Mouse (Mus musculus) forebrain, postnatal 0 days (tissue): ENCODE measurements at regions not wholly inside any gene's neighbourhood (a gene's known extent, or its start where the extent isn't known, plus 50 kb on each side); places are given as distances from the start of the nearest gene placed in this dataset.

Experiments used
- ATAC-seq: fragments of 200-750 bp; cut with Nextera tagmentation; 2 replicates; pipeline ENCODE4 v1.8.0; 2017; ENCODE audit warnings: mild to moderate bottlenecking, moderate library complexity
- DNase-seq: peaks from one replicate; pipeline ENCODE4 v3.0.0-alpha.2; 2015
- H3K27ac ChIP-seq: fragments of 300-500 bp; sonication (generic); 2 replicates; pipeline ENCODE4 v1.5.1; 2014; ENCODE audit warnings: low read depth, mild to moderate bottlenecking, antibody characterized with exemption, low read length, moderate library complexity, mixed read lengths
- H3K27me3 ChIP-seq: fragments of 300-500 bp; sonication (generic); 2 replicates; pipeline ENCODE4 v1.6.1; 2014; ENCODE audit warnings: mild to moderate bottlenecking, low read length, mixed read lengths; ENCODE audit not compliant: insufficient read depth
- H3K36me3 ChIP-seq: fragments of 300-500 bp; sonication (generic); 2 replicates; pipeline ENCODE4 v1.6.1; 2014; ENCODE audit warnings: mild to moderate bottlenecking, moderate library complexity; ENCODE audit not compliant: insufficient read depth
- H3K4me1 ChIP-seq: fragments of 300-500 bp; sonication (generic); 2 replicates; pipeline ENCODE4 v1.6.1; 2014; ENCODE audit warnings: antibody characterized with exemption; ENCODE audit not compliant: insufficient read depth
- H3K4me2 ChIP-seq: fragments of 300-500 bp; sonication (generic); 2 replicates; pipeline ENCODE4 v1.6.1; 2014; ENCODE audit warnings: low read depth, mild to moderate bottlenecking, moderate library complexity
- H3K4me3 ChIP-seq: fragments of 300-500 bp; sonication (generic); 2 replicates; pipeline ENCODE4 v1.5.1; 2014; ENCODE audit warnings: low read depth, low read length, mixed read lengths
- H3K9ac ChIP-seq: fragments of 300-500 bp; sonication (generic); 2 replicates; pipeline ENCODE4 v1.6.1; 2014; ENCODE audit warnings: mild to moderate bottlenecking
- H3K9me3 ChIP-seq: fragments of 300-500 bp; sonication (generic); 2 replicates; pipeline ENCODE4 v1.6.1; 2016; ENCODE audit warnings: low read length
- CTCF ChIP-seq: sonication (generic); IDR thresholded peaks from 2 replicates; pipeline ENCODE4 v1.5.1; 2016; ENCODE audit warnings: antibody characterized with exemption, control low read depth, low read depth
- WGBS: fragments of 180-500 bp; shearing (Covaris S2); extraction: QIAGEN DNeasy Blood & Tissue Kit; methylation state at CpG from one replicate; pipeline ENCODE4 v1.1.7; 2014; 5-methylcytosine and 5-hydroxymethylcytosine counted together

DNA sequence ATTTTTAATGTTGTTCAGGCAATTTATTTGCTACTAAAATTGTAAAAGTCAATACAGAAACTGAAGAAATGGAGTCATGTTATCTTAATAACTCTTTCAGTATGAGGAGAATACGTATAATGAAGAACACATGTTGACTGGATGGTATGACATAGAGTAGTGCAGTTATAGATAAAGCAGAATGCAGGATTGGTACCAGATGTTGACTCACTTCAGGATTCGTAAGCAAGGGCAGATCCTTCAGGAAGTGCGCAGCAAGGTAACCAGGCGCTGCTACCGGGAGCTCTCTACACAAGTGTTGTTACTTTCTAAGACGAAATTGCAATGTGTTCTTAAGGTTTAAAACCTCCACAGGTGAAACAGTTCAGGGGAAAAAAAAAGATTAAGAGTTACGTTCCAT lies 683.3 kb downstream of the Robo2 start:
- ATAC-seq = no peak
- WGBS = 92% methylated on average over 7 of the region's 7 CpGs
- TF ChIP-seq CTCF = no peak

DNA sequence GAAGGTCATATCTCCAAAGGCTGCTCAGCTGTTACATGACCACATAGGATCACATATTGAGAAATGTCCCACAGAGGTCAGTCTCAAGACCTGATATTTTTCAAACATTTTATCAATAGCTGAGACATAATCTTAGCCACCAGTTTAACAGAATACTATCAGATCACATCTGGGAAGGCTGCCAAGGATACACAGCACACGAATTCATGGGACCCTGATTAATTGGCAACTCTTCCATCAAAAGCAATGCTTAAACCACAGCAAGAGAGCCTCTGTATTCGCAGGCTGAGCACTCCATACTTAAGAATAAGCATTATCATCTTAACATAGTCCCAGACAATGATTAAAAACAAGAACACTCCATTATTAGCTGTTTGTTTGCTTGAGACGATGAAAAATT lies 691.9 kb downstream of the Robo2 start:
- no peak overlapping the region for H3K4me3 ChIP-seq
- H3K9ac ChIP-seq = no peak overlapping the region
- H3K4me2 ChIP-seq = no peak overlapping the region
- WGBS = 26% methylated on average over 3 of the region's 3 CpGs
- H3K27me3 ChIP-seq = no peaks in the 10 kb centered on the region
- no peaks in the 10 kb centered on the region for H3K36me3 ChIP-seq
- H3K4me1 ChIP-seq = no peaks in the 10 kb centered on the region
- ATAC-seq (no peak), DNase-seq (no peak)
- TF ChIP-seq CTCF = no peak
- no peak overlapping the region for H3K27ac ChIP-seq
- no peaks in the 10 kb centered on the region for H3K9me3 ChIP-seq

More for the DNA sequence above, 683.3 kb downstream of the Robo2 start:
- no peak for DNase-seq
- H3K36me3 ChIP-seq = no peaks in the 10 kb centered on the region
- H3K9ac ChIP-seq = no peak overlapping the region
- no peak overlapping the region for H3K4me3 ChIP-seq
- no peaks in the 10 kb centered on the region for H3K4me1 ChIP-seq
- H3K4me2 ChIP-seq = no peak overlapping the region
- no peaks in the 10 kb centered on the region for H3K27me3 ChIP-seq
- no peaks in the 10 kb centered on the region for H3K9me3 ChIP-seq
- H3K27ac ChIP-seq = no peak overlapping the region

DNA sequence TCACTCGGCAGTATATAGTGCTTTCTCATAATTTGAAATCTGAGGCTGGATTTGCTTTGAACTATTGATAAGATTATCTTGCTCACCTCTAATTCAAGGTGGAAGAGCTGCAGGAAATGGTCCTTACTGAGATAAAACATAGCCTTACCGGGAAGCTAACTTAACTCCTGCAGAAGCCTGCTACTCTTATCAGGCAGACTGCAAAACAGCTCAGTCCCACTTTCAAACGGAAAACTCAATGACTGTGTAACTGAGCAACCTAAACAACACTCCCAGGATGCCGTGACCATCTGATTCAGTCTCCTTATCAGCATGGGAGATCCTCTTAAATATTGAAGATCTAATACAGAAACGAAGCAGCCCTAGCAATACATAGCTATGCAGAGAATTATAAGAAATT lies 695.3 kb downstream of the Robo2 start:
- WGBS = 68% methylated on average over 5 of the region's 5 CpGs
- H3K4me3 ChIP-seq = no peak overlapping the region
- no peak for TF ChIP-seq CTCF
- no peak for ATAC-seq
- no peaks in the 10 kb centered on the region for H3K27me3 ChIP-seq
- no peaks in the 10 kb centered on the region for H3K36me3 ChIP-seq
- no peak for DNase-seq
- no peak overlapping the region for H3K27ac ChIP-seq
- no peaks in the 10 kb centered on the region for H3K4me1 ChIP-seq
- H3K9ac ChIP-seq = no peak overlapping the region
- H3K9me3 ChIP-seq = no peaks in the 10 kb centered on the region
- H3K4me2 ChIP-seq = no peak overlapping the region

- 79% methylated on average over 1 of the region's 1 CpGs for WGBS
- ATAC-seq (peak; percentile 16; the same call in 1 of the 2 replicates), DNase-seq (peak; percentile 32)
- no peak for TF ChIP-seq CTCF
- no peaks in the 10 kb centered on the region for H3K36me3 ChIP-seq
- no peaks in the 10 kb centered on the region for H3K9me3 ChIP-seq
- H3K4me1 ChIP-seq = no peaks in the 10 kb centered on the region
- H3K4me2 ChIP-seq = no peak overlapping the region
- no peak overlapping the region for H3K27ac ChIP-seq
- H3K4me3 ChIP-seq = no peak overlapping the region
- H3K9ac ChIP-seq = no peak overlapping the region
- no peaks in the 10 kb centered on the region for H3K27me3 ChIP-seq
These were observed 704.6 kb downstream of the Robo2 start for GRCm38 (mm10) chr16:73707051-73707450.

DNA sequence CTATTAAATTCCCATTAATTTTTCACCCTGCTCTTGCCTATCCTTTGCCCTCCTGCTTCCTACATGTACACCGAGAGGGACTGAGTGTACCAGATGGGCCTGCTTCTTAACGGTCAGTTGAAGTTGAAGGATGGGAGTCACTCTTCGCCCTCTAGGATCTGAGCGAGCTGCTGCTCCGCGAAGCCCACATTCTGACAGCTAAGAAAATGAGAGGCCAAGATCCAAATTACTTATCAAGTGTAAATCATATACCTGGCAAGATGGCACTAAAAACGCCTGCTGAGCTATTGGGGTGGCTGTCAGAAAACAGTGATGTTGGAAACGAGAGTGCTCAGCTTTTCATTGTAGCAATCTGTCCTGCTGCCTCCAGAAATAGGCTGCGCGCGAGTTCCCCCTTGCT lies 722.4 kb downstream of the Robo2 start:
- Histone ChIP-seq H3K4me3 (no peak overlapping the region), H3K36me3 (no peaks in the 10 kb centered on the region), H3K27me3 (no peaks in the 10 kb centered on the region), H3K9ac (no peak overlapping the region), H3K27ac (no peak overlapping the region), H3K4me1 (no peaks in the 10 kb centered on the region), H3K4me2 (no peak overlapping the region), H3K9me3 (no peaks in the 10 kb centered on the region)
- ATAC-seq = no peak
- DNase-seq = no peak
- TF ChIP-seq CTCF = no peak
- WGBS = 49% methylated on average over 11 of the region's 11 CpGs

DNA sequence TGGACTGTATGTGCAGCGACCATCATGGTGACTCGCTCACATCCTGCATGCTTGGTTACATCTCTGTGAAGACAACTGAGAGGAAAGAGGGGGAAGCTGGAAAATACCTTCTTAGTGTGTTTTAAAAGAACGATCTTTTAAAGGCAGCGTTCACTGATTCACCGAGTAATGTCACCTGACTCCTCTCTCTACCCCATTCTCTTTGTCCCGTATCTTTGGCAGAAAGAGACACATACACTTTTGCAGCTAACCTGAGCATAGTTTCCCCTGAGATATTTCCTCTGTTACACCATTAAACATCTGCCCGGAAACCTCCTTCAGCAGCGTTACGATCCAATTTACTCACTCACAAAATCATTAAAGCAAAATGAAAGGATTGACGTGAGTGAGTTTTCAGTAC lies 731.8 kb downstream of the Robo2 start:
- Histone ChIP-seq H3K4me1 (no peaks in the 10 kb centered on the region), H3K4me3 (no peak overlapping the region), H3K9ac (peak overlapping the region; percentile 10; the same call in 1 of the 2 replicates), H3K27me3 (no peaks in the 10 kb centered on the region), H3K36me3 (no peaks in the 10 kb centered on the region), H3K4me2 (0 out of 2 replicates have a peak overlapping the region, but pooled peaks have one; percentile 8), H3K9me3 (no peaks in the 10 kb centered on the region), H3K27ac (no peak overlapping the region)
- no peak for ATAC-seq
- 68% methylated on average over 10 of the region's 10 CpGs for WGBS
- no peak for DNase-seq
- no peak for TF ChIP-seq CTCF

DNA sequence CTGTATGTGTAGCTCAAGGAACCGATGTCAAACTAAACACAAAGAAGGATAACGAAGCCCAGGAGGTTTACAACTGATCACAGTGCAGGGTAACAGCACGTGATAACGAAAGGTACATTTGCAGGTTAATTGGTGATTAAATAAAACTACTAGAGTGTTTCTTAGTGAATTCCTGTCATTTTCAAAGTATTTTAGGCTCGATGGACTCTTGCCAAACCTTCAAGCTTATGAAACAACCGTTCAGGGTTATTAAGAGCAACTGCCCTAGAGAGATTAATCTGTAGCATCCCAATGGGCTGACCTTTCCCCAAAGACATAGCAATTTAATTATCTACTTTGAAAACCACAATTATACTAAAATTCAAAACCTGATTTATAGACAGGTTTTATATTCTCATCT lies 741.1 kb downstream of the Robo2 start:
- WGBS = 43% methylated on average over 6 of the region's 6 CpGs
- H3K27ac ChIP-seq = no peak overlapping the region
- DNase-seq (no peak), ATAC-seq (no peak)
- no peak overlapping the region for H3K4me3 ChIP-seq
- no peak overlapping the region for H3K9ac ChIP-seq
- no peak for TF ChIP-seq CTCF
- H3K36me3 ChIP-seq = no peaks in the 10 kb centered on the region
- no peak overlapping the region for H3K4me2 ChIP-seq
- no peaks in the 10 kb centered on the region for H3K27me3 ChIP-seq
- H3K9me3 ChIP-seq = no peaks in the 10 kb centered on the region
- H3K4me1 ChIP-seq = no peaks in the 10 kb centered on the region
